Mouse (Mus musculus): ENCODE results near the gene Slc6a18. TPM values are rescaled to one million over a fixed set of nuclear protein-coding genes. Genes with fewer than 3 reads are reported as not detected.

Slc6a18 gene
- polyA plus RNA-seq, 3 experiments from 2014 or later = not detected

Other genes starting within 250 kb of the Slc6a18 start
- gene Lpcat1, start 210.8 kb downstream of the Slc6a18 start, polyA plus RNA-seq (2017; shearing (Covaris generic)) = 10 to 100 TPM; 26.5 to 39.7 (median 36.1) TPM
- not detected for gene Slc6a3, start 141.3 kb downstream of the Slc6a18 start, polyA plus RNA-seq (2017; shearing (Covaris generic))
- gene Clptm1l, start 74.0 kb downstream of the Slc6a18 start, polyA plus RNA-seq (2017; shearing (Covaris generic)) = 10 to 100 TPM; 34.1 to 56.7 (median 36.7) TPM
- gene Tert, start 51.1 kb downstream of the Slc6a18 start, polyA plus RNA-seq (2017; shearing (Covaris generic)) = 1 to 10 TPM; 2.0 to 7.7 (median 2.8) TPM
- not detected for gene Slc6a19, start 26.8 kb upstream of the Slc6a18 start, polyA plus RNA-seq (2017; shearing (Covaris generic))
- gene Slc12a7, start 55.1 kb upstream of the Slc6a18 start, polyA plus RNA-seq (2017; shearing (Covaris generic)) = 10 to 100 TPM; 17.3 to 41.0 (median 40.8) TPM
- under 1 TPM in 2 of 3 experiments, not detected in 1; 0.19 to 0.44 TPM for gene Nkd2, start 169.6 kb upstream of the Slc6a18 start, polyA plus RNA-seq (2017; shearing (Covaris generic))